Mouse (Mus musculus): Measurements from ENCODE around the gene Cryba4. TPM values are rescaled to one million over a fixed set of nuclear protein-coding genes. Genes with fewer than 3 reads are reported as not detected.

The Cryba4 gene
- polyA plus RNA-seq, 1 experiment from 2014 or later, result 1.3 TPM

DNA sequence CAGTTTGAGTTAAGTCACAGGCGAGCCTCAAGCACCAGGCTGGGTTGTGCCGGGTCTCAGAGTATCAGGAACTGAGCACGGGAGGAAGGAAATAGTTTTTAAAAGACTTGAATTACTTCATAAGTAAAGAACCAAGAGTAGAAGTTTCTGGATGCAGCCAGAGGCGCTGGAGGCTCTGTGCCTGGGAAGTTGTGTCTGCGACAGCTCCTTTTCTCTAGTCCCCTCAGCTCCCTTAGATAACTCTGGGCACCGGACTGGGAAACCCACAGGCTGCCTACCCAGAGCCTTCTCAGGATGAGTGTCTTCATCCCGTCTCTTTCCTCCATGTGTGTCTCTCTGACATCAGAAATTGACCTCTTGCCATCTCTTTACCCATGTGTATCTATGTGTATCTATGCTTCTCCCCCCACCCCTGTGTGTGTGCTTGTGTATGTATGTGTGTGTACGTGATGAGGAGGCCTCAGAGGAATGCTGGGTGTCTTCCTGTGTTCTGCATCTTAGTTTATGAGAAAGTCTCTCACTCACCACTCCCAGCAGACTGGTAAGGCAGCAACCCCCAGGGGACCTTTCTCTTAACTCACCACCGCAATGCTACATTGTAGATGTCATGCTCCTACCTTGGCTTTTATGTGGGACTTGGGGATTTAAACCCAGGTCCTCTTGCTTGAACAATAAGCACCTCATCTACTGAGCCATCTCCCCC, 30.6 kb upstream of the Cryba4 start:
- no peaks in the 10 kb centered on the region for H3K27me3 ChIP-seq (replicated peaks; ENCODE audit: control insufficient read depth, insufficient read depth, low read length)
- no peak for TF ChIP-seq CTCF (IDR thresholded peaks at IDR 0.05; ENCODE audit: low read depth)
- H3K9me3 ChIP-seq (ENCODE audit: control insufficient read depth), result no peaks in the 10 kb centered on the region
- H3K9ac ChIP-seq (ENCODE audit: low read depth, low read length), result no peak overlapping the region
- H3K4me2 ChIP-seq (replicated peaks; ENCODE audit: low read depth), result no peak overlapping the region
- WGBS, result 64% methylated on average over 9 of the region's 9 CpGs
- H3K4me3 ChIP-seq (ENCODE audit: low read depth, low read length), result no peak overlapping the region
- ATAC-seq, result no peak
- H3K27ac ChIP-seq (ENCODE audit: low read depth, low read length), result 0 out of 2 replicates have a peak overlapping the region, but pooled peaks have one; percentile 4
- no peaks in the 10 kb centered on the region for H3K36me3 ChIP-seq (ENCODE audit: control insufficient read depth, insufficient read depth)
- peaks cover under 1% of the 10 kb centered on the region; the same call in 1 of the 2 replicates for H3K4me1 ChIP-seq (replicated peaks; ENCODE audit: control insufficient read depth, insufficient read depth, low read length)

DNA sequence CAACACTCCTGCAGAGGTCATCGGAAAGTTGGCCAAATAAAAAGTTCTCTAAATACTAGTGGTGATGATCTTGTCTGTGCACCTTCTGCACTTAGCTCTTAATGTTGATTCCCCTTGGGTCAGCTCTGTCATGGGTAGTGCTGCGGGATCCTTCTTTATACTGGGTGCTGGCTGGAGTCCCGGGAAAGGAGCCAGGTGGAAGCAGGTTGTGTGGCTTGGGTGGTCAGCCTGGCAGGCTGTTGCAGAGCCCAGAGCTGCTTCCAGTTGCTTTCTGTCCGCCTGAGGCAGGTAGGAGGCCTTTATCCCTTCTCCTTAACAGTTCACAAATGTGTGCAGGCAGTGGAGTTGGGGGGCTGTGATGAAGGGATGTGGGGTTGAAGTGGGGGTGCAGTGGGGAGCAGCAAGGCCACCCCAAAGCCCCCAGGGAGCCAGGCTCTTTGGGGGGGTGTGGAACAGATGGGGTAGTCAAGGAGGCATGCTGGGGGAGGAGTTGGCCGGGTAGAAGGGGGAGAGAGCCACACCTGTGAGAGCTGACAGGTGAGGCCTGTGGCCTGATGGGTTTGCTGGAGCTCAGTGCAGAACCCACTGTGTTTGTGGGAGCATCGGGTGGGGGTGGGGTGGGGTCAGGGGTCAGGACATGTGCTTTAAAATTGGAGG, 29.9 kb upstream of the Cryba4 start:
- H3K9ac ChIP-seq (ENCODE audit: low read depth, low read length), result no peak overlapping the region
- WGBS, result 60% methylated on average over 6 of the region's 6 CpGs

DNA sequence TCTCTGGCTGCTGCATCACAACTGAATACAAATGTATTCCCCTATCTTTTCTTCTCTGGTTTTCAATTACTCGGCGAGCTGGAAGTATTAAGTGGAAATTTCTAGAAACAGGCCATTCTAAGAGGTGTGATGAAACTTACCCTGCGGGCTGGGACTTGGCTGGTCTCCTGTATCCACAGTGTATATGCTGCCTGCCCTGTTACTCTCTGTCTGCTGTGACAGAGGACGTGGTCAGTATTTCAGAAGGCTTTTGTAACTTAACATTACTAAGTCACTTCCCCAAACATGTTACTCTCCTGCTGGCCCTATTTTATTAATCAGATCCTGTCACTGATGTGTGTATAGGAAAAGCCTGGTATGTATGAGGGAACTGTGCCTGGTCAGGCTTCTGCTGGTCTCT, 29.4 kb upstream of the Cryba4 start:
- Histone ChIP-seq H3K9ac (ENCODE audit: low read depth, low read length) (no peak overlapping the region), H3K27ac (ENCODE audit: low read depth, low read length) (no peak overlapping the region), H3K27me3 (replicated peaks; ENCODE audit: control insufficient read depth, insufficient read depth, low read length) (no peaks in the 10 kb centered on the region), H3K9me3 (ENCODE audit: control insufficient read depth) (no peaks in the 10 kb centered on the region), H3K36me3 (ENCODE audit: control insufficient read depth, insufficient read depth) (no peaks in the 10 kb centered on the region), H3K4me3 (ENCODE audit: low read depth, low read length) (no peak overlapping the region), H3K4me2 (replicated peaks; ENCODE audit: low read depth) (no peak overlapping the region), H3K4me1 (replicated peaks; ENCODE audit: control insufficient read depth, insufficient read depth, low read length) (peaks cover 6% of the 10 kb centered on the region; the same call in 1 of the 2 replicates)
- no peak for TF ChIP-seq CTCF (IDR thresholded peaks at IDR 0.05; ENCODE audit: low read depth)
- WGBS, result 78% methylated on average over 4 of the region's 4 CpGs
- no peak for ATAC-seq

More for the DNA sequence above, 29.9 kb upstream of the Cryba4 start:
- Histone ChIP-seq H3K9me3 (ENCODE audit: control insufficient read depth) (no peaks in the 10 kb centered on the region), H3K4me1 (replicated peaks; ENCODE audit: control insufficient read depth, insufficient read depth, low read length) (peaks cover 6% of the 10 kb centered on the region; the same call in 1 of the 2 replicates), H3K4me2 (replicated peaks; ENCODE audit: low read depth) (no peak overlapping the region), H3K27ac (ENCODE audit: low read depth, low read length) (0 out of 2 replicates have a peak overlapping the region, but pooled peaks have one; percentile 4), H3K4me3 (ENCODE audit: low read depth, low read length) (no peak overlapping the region), H3K36me3 (ENCODE audit: control insufficient read depth, insufficient read depth) (no peaks in the 10 kb centered on the region), H3K27me3 (replicated peaks; ENCODE audit: control insufficient read depth, insufficient read depth, low read length) (no peaks in the 10 kb centered on the region)
- no peak for ATAC-seq
- TF ChIP-seq CTCF (IDR thresholded peaks at IDR 0.05; ENCODE audit: low read depth), result no peak

DNA sequence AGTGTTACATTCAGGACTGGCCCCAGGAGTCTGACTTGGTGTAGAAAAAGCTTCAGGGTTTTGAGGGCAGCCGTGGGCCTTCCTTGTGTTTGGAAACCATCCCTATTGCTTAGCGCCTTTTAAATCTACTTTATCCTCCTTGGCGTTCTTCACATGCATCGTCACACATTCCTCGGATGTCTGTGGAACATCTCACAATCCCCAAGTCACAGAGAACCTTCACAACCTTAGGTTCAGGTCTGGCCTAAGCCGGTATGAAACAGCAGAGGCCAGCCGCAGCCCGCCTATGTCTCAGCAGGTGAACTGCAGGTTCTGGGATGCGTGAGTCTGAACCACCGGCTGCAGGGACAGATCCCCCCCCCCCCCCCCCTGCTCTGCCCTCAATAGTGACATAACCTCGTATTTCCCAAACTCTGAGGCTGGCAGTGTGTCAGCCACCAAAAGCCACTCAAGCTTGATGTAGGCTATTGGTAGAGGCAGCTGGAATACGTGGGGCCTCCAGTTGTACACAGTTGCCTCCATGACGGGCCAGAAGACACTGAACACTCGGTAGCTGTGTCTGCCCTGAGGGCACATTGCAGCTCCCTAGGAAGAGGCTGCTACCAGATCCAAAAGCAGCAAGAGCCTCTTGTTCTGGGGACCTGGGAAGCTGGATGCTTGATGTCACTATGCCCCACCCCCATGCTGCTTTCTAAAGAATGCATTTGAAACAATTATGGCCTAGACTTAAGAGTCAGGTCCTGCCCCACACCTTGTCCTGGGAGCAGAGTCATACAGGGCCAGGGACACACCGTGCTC, 28.7 kb upstream of the Cryba4 start:
- Histone ChIP-seq H3K36me3 (ENCODE audit: control insufficient read depth, insufficient read depth) (no peaks in the 10 kb centered on the region), H3K4me2 (replicated peaks; ENCODE audit: low read depth) (no peak overlapping the region), H3K9me3 (ENCODE audit: control insufficient read depth) (no peaks in the 10 kb centered on the region), H3K4me1 (replicated peaks; ENCODE audit: control insufficient read depth, insufficient read depth, low read length) (peaks cover 6% of the 10 kb centered on the region; the same call in 1 of the 2 replicates), H3K4me3 (ENCODE audit: low read depth, low read length) (no peak overlapping the region), H3K27ac (ENCODE audit: low read depth, low read length) (no peak overlapping the region), H3K9ac (ENCODE audit: low read depth, low read length) (no peak overlapping the region), H3K27me3 (replicated peaks; ENCODE audit: control insufficient read depth, insufficient read depth, low read length) (no peaks in the 10 kb centered on the region)
- WGBS, result 61% methylated on average over 15 of the region's 15 CpGs
- TF ChIP-seq CTCF (IDR thresholded peaks at IDR 0.05; ENCODE audit: low read depth), result no peak
- no peak for ATAC-seq

DNA sequence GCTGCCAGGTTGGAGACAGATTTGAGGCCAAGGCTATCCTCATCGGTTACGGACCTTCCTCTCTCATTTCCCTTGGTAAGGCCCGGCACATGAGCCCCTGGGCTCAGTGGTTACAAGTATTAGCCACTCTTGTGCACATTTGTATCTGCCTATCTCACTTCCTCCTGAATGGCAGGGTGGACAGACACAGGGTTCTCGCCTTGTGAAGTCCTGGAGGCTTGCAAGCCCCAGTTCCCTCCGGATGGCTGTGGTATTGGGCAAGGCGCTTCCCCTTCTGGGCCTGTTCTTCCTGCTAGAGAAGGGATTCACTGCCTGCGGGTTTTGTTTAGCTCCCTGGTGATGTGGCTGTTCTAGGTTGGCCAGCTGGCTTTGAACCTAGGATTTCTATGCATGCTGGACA, 27.8 kb upstream of the Cryba4 start:
- WGBS, result 91% methylated on average over 7 of the region's 7 CpGs
- H3K9me3 ChIP-seq (ENCODE audit: control insufficient read depth), result no peaks in the 10 kb centered on the region
- no peaks in the 10 kb centered on the region for H3K27me3 ChIP-seq (replicated peaks; ENCODE audit: control insufficient read depth, insufficient read depth, low read length)
- TF ChIP-seq CTCF (IDR thresholded peaks at IDR 0.05; ENCODE audit: low read depth), result no peak
- no peak overlapping the region for H3K4me2 ChIP-seq (replicated peaks; ENCODE audit: low read depth)
- H3K27ac ChIP-seq (ENCODE audit: low read depth, low read length), result no peak overlapping the region
- no peak overlapping the region for H3K4me3 ChIP-seq (ENCODE audit: low read depth, low read length)
- H3K36me3 ChIP-seq (ENCODE audit: control insufficient read depth, insufficient read depth), result no peaks in the 10 kb centered on the region
- no peak overlapping the region for H3K9ac ChIP-seq (ENCODE audit: low read depth, low read length)
- ATAC-seq, result no peak
- H3K4me1 ChIP-seq (replicated peaks; ENCODE audit: control insufficient read depth, insufficient read depth, low read length), result peaks cover 6% of the 10 kb centered on the region; the same call in 1 of the 2 replicates
